Mouse (Mus musculus) lung, embryonic 14.5 days (tissue): ENCODE data around the gene Chid1. TPM values are rescaled to one million over a fixed set of nuclear protein-coding genes. Genes with fewer than 3 reads are reported as not detected.
A peak's percentile ranks its signal among the peaks of the same experiment; 100 is the strongest.

Experiments used
- ATAC-seq: fragments of 200-750 bp; cut with Nextera tagmentation; 2 replicates; pipeline ENCODE4 v1.8.0; 2017; ENCODE audit warnings: mild to moderate bottlenecking, moderate TSS enrichment, moderate library complexity; ENCODE audit not compliant: insufficient read depth
- DNase-seq: peaks from one replicate; pipeline ENCODE4 v3.0.0-alpha.2; 2015
- H3K27ac ChIP-seq: fragments of 300-500 bp; sonication (generic); 2 replicates; pipeline ENCODE4 v1.5.1; 2014; ENCODE audit warnings: low read depth, mild to moderate bottlenecking, moderate library complexity
- H3K27me3 ChIP-seq: fragments of 300-500 bp; sonication (generic); 2 replicates; pipeline ENCODE4 v1.6.1; 2014; ENCODE audit warnings: low read length, control low read depth; ENCODE audit not compliant: insufficient read depth
- H3K36me3 ChIP-seq: fragments of 300-500 bp; sonication (generic); 2 replicates; pipeline ENCODE4 v1.6.1; 2014; ENCODE audit warnings: control low read depth; ENCODE audit not compliant: insufficient read depth
- H3K4me1 ChIP-seq: fragments of 300-500 bp; sonication (generic); 2 replicates; pipeline ENCODE4 v1.6.1; 2014; ENCODE audit warnings: antibody characterized with exemption, control low read depth; ENCODE audit not compliant: insufficient read depth
- H3K4me2 ChIP-seq: fragments of 300-500 bp; sonication (generic); 2 replicates; pipeline ENCODE4 v1.6.1; 2014; ENCODE audit warnings: mild to moderate bottlenecking
- H3K4me3 ChIP-seq: fragments of 300-500 bp; sonication (generic); 2 replicates; pipeline ENCODE4 v1.5.1; 2014; ENCODE audit warnings: low read depth, low read length
- H3K9ac ChIP-seq: fragments of 300-500 bp; sonication (generic); 2 replicates; pipeline ENCODE4 v1.6.1; 2014
- H3K9me3 ChIP-seq: fragments of 300-500 bp; sonication (generic); 2 replicates; pipeline ENCODE4 v1.6.1; 2016; ENCODE audit warnings: low read depth, low read length, control low read depth
- CTCF ChIP-seq: IDR thresholded peaks from 2 replicates; pipeline ENCODE4 v1.5.1; 2016; ENCODE audit warnings: antibody characterized with exemption, low read depth
- WGBS: fragments of 180-500 bp; shearing (Covaris S2); extraction: QIAGEN DNeasy Blood & Tissue Kit; methylation state at CpG from one replicate; pipeline ENCODE4 v1.1.7; 2014; 5-methylcytosine and 5-hydroxymethylcytosine counted together
- polyA plus RNA-seq: library from polyadenylated mRNA; unstranded; fragments of >200 nt; fragmentation: Nextera tagmentation; extraction: Ambion mirVana; gene quantifications from 2 replicates; pipeline ENCODE4 v1.2.1, GENCODE M21; 2014

Chid1 gene
- polyA plus RNA-seq, 1 experiment from 2014 or later, result 33.0 TPM

- Histone ChIP-seq H3K9ac (no peak overlapping the region), H3K4me1 (no peaks in the 10 kb centered on the region), H3K36me3 (no peaks in the 10 kb centered on the region), H3K4me2 (no peak overlapping the region), H3K4me3 (no peak overlapping the region), H3K27me3 (no peaks in the 10 kb centered on the region), H3K27ac (peak overlapping the region; percentile 3; the same call in 1 of the 2 replicates), H3K9me3 (no peaks in the 10 kb centered on the region)
- ATAC-seq, result no peak
- WGBS, result 52% methylated on average over 4 of the region's 4 CpGs
- no peak for TF ChIP-seq CTCF
- no peak for DNase-seq
Observed at GRCm38 (mm10) chr7:141558329-141558776, 18.7 kb upstream of the Chid1 start.

DNA sequence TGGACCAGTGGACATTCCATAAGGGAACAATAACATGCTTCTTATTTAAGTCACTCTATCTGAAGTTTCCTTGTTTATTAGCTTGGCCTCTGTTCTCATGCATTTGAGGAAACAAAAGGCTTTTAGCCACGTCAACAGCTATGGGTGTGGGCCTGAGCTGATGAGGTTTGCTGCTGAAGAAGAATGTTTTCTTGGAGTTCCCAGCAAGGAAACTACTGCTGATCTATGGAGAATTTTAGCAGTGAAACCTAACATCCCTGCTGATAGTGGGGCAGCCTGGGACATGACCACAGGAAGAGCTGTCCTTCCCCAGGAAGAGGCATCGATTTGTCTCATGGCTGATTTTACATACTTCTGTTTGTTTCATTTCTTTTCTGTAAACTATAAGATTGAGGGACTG lies 10.8 kb upstream of the Chid1 start:
- H3K4me2 ChIP-seq, result no peak overlapping the region
- WGBS, result 63% methylated on average over 2 of the region's 2 CpGs
- H3K4me3 ChIP-seq, result no peak overlapping the region
- no peaks in the 10 kb centered on the region for H3K9me3 ChIP-seq
- H3K4me1 ChIP-seq, result no peaks in the 10 kb centered on the region
- ATAC-seq (no peak), DNase-seq (no peak)
- no peak for TF ChIP-seq CTCF
- no peak overlapping the region for H3K27ac ChIP-seq
- no peak overlapping the region for H3K9ac ChIP-seq
- H3K27me3 ChIP-seq, result no peaks in the 10 kb centered on the region
- H3K36me3 ChIP-seq, result no peaks in the 10 kb centered on the region

- no peaks in the 10 kb centered on the region for H3K4me1 ChIP-seq
- H3K9me3 ChIP-seq, result no peaks in the 10 kb centered on the region
- no peak overlapping the region for H3K9ac ChIP-seq
- no peak overlapping the region for H3K4me2 ChIP-seq
- no peak for TF ChIP-seq CTCF
- DNase-seq, result no peak
- H3K36me3 ChIP-seq, result no peaks in the 10 kb centered on the region
- H3K27ac ChIP-seq, result no peak overlapping the region
- no peak for ATAC-seq
- no peak overlapping the region for H3K4me3 ChIP-seq
- 84% methylated on average over 3 of the region's 3 CpGs for WGBS
- no peaks in the 10 kb centered on the region for H3K27me3 ChIP-seq
Observed at GRCm38 (mm10) chr7:141549432-141550061, 9.9 kb upstream of the Chid1 start.

DNA sequence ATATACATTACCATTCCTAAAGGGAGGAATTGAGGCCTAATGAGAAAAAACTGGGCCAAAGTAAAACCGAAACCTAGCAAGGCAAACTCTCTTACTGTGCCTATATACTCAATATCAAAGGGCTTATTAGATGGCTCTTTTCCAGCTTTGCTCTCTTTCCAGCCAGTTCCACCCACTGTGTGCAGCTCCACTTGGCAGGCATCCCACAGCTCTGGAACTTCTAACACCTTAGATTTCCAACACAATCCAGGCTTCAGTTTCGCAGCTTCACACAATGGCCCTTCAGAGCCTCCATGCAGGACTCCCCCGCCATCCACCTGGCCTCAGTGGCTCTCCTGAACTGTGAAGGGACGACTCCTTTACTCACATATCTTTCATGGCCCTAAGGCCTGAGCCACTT lies 5.0 kb upstream of the Chid1 start:
- H3K9me3 ChIP-seq, result no peaks in the 10 kb centered on the region
- ATAC-seq (no peak), DNase-seq (peak; percentile 76)
- H3K4me1 ChIP-seq, result peaks cover 6% of the 10 kb centered on the region; the same call in 1 of the 2 replicates
- H3K4me2 ChIP-seq, result no peak overlapping the region
- no peaks in the 10 kb centered on the region for H3K27me3 ChIP-seq
- no peak overlapping the region for H3K4me3 ChIP-seq
- TF ChIP-seq CTCF, result no peak
- no peak overlapping the region for H3K27ac ChIP-seq
- no peak overlapping the region for H3K9ac ChIP-seq
- 61% methylated on average over 4 of the region's 4 CpGs for WGBS
- H3K36me3 ChIP-seq, result no peaks in the 10 kb centered on the region

DNA sequence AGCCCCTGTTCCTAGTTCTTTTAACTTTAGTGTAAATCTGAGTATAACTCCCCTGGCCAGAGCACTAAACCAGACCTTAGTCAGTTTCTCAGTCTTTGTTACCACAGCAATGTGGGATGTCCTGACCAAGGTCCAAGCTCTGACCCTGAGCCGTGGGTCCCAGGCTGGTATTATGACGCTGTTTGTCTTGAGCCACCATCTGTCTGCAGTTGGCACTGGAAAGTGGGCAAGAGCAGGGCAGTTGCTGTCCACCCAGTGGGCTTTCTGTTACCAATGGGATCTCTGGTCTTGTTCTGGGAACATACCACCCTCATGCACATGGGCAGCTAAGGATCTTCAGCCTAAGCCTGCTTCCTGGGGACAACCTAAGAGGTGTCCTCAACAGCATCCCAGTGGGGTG lies 2.9 kb upstream of the Chid1 start:
- no peak for TF ChIP-seq CTCF
- Histone ChIP-seq H3K4me1 (peaks cover 15% of the 10 kb centered on the region), H3K4me3 (no peak overlapping the region), H3K9ac (no peak overlapping the region), H3K4me2 (no peak overlapping the region), H3K27ac (no peak overlapping the region), H3K36me3 (no peaks in the 10 kb centered on the region), H3K27me3 (no peaks in the 10 kb centered on the region), H3K9me3 (no peaks in the 10 kb centered on the region)
- ATAC-seq (no peak), DNase-seq (no peak)
- WGBS, result 88% methylated on average over 2 of the region's 2 CpGs

DNA sequence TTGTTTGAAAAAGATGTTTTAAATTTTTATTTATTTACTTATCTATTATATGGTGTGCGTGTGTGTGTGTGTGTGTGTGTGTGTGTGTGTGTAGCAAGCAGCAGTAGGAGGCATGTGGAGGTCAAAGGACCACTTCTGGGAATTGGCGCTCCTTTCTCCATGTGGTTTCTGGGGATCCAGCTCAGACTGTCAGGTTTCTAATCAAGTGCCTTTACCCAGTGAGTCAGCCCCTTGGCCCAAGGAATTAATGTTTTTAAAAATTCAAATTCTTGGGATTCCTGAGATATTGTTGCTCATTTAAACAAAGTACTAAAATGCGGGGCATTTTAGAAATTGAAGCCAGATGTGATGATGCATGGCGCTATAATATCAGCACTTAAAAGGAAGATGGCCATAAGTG lies 2.0 kb upstream of the Chid1 start:
- DNase-seq (no peak), ATAC-seq (no peak)
- no peak overlapping the region for H3K9ac ChIP-seq
- H3K9me3 ChIP-seq, result no peaks in the 10 kb centered on the region
- no peak for TF ChIP-seq CTCF
- H3K4me3 ChIP-seq, result no peak overlapping the region
- no peak overlapping the region for H3K4me2 ChIP-seq
- H3K27ac ChIP-seq, result no peak overlapping the region
- no peaks in the 10 kb centered on the region for H3K36me3 ChIP-seq
- no peaks in the 10 kb centered on the region for H3K27me3 ChIP-seq
- H3K4me1 ChIP-seq, result peaks cover 15% of the 10 kb centered on the region
- 68% methylated on average over 4 of the region's 4 CpGs for WGBS

DNA sequence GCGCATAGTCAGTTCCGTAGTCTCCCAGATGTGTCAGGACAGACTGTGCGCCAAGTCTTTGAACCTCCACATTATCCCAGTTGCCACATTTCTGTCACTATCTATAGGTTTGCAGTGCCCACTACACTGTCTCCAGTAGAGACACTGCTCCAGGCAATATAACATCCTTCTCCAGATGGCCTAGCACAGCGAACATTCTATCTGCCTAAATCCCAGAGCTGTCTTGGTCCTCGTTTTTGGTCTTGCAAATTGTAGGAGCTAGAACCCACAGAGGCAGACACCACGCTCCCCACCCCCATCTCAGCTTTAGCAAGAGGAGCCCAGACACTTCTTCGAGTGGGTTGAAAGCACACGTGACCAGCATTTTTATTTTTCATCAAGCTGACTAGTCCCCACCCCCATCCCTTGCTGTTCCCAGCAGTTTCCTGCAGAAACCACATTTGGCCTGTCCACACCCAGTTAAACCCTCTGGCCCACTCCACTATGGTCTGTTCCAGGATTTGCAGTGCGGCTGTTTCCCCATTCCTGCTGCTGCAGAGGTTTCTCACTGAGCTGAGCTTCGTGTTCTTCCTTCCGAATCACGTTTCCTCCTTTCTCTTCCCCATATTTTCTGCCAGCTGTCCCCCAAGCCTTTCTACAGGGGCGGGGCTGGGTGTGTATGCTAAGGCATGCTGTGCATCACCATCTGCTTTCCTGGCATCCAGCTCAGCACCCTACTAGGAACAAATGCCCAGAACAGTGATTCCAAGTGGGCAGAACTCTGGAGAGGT lies 840 bp upstream of the Chid1 start:
- 56% methylated on average over 13 of the region's 13 CpGs for WGBS
- Histone ChIP-seq H3K9ac (peak overlapping the region; percentile 73), H3K4me2 (peak overlapping the region; percentile 94), H3K36me3 (no peaks in the 10 kb centered on the region), H3K9me3 (no peaks in the 10 kb centered on the region), H3K27me3 (no peaks in the 10 kb centered on the region), H3K4me1 (peaks cover 15% of the 10 kb centered on the region), H3K27ac (peak overlapping the region; percentile 81), H3K4me3 (peak overlapping the region; percentile 76)
- no peak for TF ChIP-seq CTCF
- DNase-seq, result peak; percentile 42
- ATAC-seq, result peak; percentile 29
